Mouse (Mus musculus) bone marrow, adult 2 months (tissue): ENCODE data around the gene Rhou.

Experiments used
- CTCF ChIP-seq: fragments of 200-500 bp; IDR thresholded peaks from 2 replicates; pipeline ENCODE4 v1.5.1; 2011; ENCODE audit warnings: low read length, control low read depth; ENCODE audit not compliant: control insufficient read depth, insufficient read depth
- POLR2A ChIP-seq: fragments of 200-500 bp; IDR thresholded peaks from 2 replicates; pipeline ENCODE4 v1.6.1; 2011; ENCODE audit warnings: low read depth, mild to moderate bottlenecking, control low read depth, low read length, borderline replicate concordance; ENCODE audit not compliant: control insufficient read depth

- TF ChIP-seq POLR2A (no peak), CTCF (no peak)
Observed at GRCm38 (mm10) chr8:123630058-123630457, 23.7 kb upstream of the Rhou start.
